Mouse (Mus musculus): ENCODE data around the gene Pitx2. TPM values are rescaled to one million over a fixed set of nuclear protein-coding genes. Genes with fewer than 3 reads are reported as not detected.

Pitx2 gene
- total and polyA plus RNA-seq, 3 experiments = 0.27 TPM; not detected in 2

DNA sequence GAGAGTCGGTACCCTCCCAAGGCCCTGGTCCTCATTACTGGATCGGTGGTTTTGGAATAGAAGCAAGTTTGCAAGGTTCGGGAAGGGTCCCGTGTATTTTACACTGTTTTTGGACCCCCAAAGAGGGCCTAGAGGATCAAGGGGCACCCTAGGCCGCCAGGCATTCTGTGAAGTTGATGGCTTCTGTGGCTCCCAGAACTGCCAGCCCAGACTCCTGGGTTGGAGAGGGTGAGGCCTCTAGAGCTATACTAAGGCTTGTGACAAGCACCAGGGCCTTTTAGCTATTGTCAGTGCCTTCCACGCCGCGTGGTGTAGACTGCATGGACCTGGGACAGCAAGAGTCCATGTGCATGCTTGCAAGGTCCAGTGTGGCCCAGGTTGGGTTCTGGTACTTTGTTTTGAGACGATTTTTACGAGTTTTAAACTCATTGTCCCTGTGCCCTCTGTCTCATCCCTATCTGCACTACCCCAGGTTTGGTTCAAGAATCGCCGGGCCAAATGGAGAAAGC is 18.2 kb downstream of the Pitx2 start:
- no peaks in the 10 kb centered on the region for H3K36me3 ChIP-seq (replicated peaks)
- ATAC-seq (ENCODE audit: extremely low read depth, insufficient number of reproducible peaks, low FRiP score, poor library complexity, severe bottlenecking) = no peak
- no peaks in the 10 kb centered on the region for H3K27me3 ChIP-seq (ENCODE audit: insufficient read depth, low read length)
- no peak overlapping the region; the same call in 1 of the 2 replicates for H3K4me3 ChIP-seq (ENCODE audit: low read depth, low read length)
- TF ChIP-seq TAL1 (conservative IDR thresholded peaks at IDR 0.05; ENCODE audit: low read depth, low read length) (no peak), CTCF (IDR thresholded peaks at IDR 0.05; ENCODE audit: low read depth, low read length) (no peak), POLR2AphosphoS5 (IDR thresholded peaks at IDR 0.05; ENCODE audit: insufficient replicate concordance, low read depth, low read length) (no peak), GATA1 (IDR thresholded peaks at IDR 0.05; ENCODE audit: borderline replicate concordance, low read length) (no peak), GATA2 (IDR thresholded peaks at IDR 0.05; ENCODE audit: borderline replicate concordance, low read depth, low read length) (no peak)
- DNase-seq (ENCODE audit: low spot score) = no peak
- H3K9me3 ChIP-seq (replicated peaks) = peaks cover 63% of the 10 kb centered on the region
- H3K4me1 ChIP-seq (ENCODE audit: insufficient read depth, low read depth, low read length) = no peaks in the 10 kb centered on the region

DNA sequence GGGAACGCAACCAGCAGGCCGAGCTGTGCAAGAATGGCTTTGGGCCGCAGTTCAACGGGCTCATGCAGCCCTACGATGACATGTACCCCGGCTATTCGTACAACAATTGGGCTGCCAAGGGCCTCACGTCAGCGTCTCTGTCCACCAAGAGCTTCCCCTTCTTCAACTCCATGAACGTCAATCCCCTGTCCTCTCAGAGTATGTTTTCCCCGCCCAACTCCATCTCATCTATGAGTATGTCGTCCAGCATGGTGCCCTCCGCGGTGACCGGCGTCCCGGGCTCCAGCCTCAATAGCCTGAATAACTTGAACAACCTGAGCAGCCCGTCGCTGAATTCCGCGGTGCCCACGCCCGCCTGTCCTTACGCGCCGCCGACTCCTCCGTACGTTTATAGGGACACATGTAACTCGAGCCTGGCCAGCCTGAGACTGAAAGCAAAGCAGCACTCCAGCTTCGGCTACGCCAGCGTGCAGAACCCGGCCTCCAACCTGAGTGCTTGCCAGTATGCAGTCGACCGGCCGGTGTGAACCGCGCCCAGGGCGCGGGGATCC is 18.8 kb downstream of the Pitx2 start:
- no peak for DNase-seq (ENCODE audit: low spot score)
- no peak for ATAC-seq (ENCODE audit: extremely low read depth, insufficient number of reproducible peaks, low FRiP score, poor library complexity, severe bottlenecking)
- Histone ChIP-seq H3K27me3 (ENCODE audit: insufficient read depth, low read length) (no peaks in the 10 kb centered on the region), H3K4me1 (ENCODE audit: insufficient read depth, low read depth, low read length) (no peaks in the 10 kb centered on the region), H3K9me3 (replicated peaks) (peaks cover 60% of the 10 kb centered on the region), H3K36me3 (replicated peaks) (no peaks in the 10 kb centered on the region), H3K4me3 (ENCODE audit: low read depth, low read length) (no peak overlapping the region; the same call in 1 of the 2 replicates)
- TF ChIP-seq POLR2AphosphoS5 (IDR thresholded peaks at IDR 0.05; ENCODE audit: insufficient replicate concordance, low read depth, low read length) (no peak), GATA2 (IDR thresholded peaks at IDR 0.05; ENCODE audit: borderline replicate concordance, low read depth, low read length) (no peak), TAL1 (conservative IDR thresholded peaks at IDR 0.05; ENCODE audit: low read depth, low read length) (no peak), CTCF (IDR thresholded peaks at IDR 0.05; ENCODE audit: low read depth, low read length) (no peak), GATA1 (IDR thresholded peaks at IDR 0.05; ENCODE audit: borderline replicate concordance, low read length) (no peak)

DNA sequence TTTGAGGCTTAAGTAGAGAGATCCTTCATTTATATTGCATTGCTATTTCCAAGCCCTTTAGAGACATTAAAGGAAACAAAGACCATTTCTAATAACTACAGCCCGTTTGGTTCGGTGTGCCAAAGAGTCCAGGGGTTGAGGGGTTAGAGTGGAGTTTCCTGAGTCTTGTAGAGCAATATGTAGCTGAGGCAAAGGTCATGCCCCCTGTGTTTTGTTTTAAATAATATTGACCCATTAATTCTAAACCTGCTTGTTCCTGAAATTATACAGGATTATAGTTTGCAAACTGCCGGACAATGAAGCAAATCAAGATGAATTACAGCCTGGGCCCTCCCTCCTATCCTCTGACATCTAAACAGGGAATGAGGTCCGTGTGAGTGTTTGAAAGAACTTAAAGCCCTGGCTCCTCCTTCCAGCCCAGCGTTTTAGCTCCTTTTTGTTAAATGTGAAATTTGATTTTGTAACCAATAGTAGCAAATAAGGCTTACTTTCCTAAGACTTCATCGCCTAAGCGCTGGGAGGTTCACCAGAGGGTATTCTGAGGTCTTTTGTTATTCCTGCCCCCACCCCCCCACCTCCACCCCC is 20.5 kb downstream of the Pitx2 start:
- TF ChIP-seq GATA2 (IDR thresholded peaks at IDR 0.05; ENCODE audit: borderline replicate concordance, low read depth, low read length) = no peak
- TF ChIP-seq GATA1 (IDR thresholded peaks at IDR 0.05; ENCODE audit: borderline replicate concordance, low read length) = no peak
- TF ChIP-seq CTCF (IDR thresholded peaks at IDR 0.05; ENCODE audit: low read depth, low read length) = no peak
- no peak for TF ChIP-seq POLR2AphosphoS5 (IDR thresholded peaks at IDR 0.05; ENCODE audit: insufficient replicate concordance, low read depth, low read length)
- TF ChIP-seq TAL1 (conservative IDR thresholded peaks at IDR 0.05; ENCODE audit: low read depth, low read length) = no peak
- no peak for DNase-seq (ENCODE audit: low spot score)
- Histone ChIP-seq H3K36me3 (replicated peaks) (no peaks in the 10 kb centered on the region), H3K27me3 (ENCODE audit: insufficient read depth, low read length) (no peaks in the 10 kb centered on the region), H3K9me3 (replicated peaks) (peaks cover 56% of the 10 kb centered on the region), H3K4me3 (ENCODE audit: low read depth, low read length) (no peak overlapping the region), H3K4me1 (ENCODE audit: insufficient read depth, low read depth, low read length) (no peaks in the 10 kb centered on the region)
- ATAC-seq (ENCODE audit: extremely low read depth, insufficient number of reproducible peaks, low FRiP score, poor library complexity, severe bottlenecking) = no peak

DNA sequence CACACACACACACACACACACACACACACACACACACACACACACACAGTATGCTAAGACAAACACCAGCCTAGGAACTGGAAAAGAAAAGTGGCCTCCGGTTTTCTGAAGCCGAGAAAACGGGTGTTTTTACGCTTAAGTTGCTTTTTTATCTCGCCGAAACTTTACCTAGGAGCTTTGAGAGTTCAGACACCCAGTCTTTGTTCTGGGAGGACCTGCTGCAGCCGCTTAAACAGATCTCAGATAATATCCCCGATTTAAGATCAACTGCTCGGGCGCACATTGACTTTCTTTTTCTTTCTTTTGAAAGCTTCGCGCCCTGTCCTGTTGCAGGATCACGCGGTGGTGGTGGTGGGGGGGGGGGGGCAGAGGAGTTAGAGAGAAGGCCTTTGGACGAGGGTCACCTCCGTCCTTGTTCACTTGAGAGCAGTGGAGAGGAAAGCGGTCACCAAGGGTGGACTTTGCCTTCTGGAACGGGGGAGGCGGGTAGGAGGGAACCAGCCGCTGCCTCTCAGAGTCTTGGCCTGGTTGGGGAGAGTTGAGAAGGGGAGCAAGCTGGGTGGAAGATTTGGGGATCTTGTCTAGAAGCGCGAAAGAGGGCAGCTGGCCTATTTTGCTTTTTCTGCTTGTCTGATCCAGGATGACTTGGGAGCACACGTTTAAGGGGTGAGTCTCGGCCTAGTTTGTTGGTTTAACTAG is 21.2 kb downstream of the Pitx2 start:
- Histone ChIP-seq H3K9me3 (replicated peaks) (peaks cover 55% of the 10 kb centered on the region), H3K4me1 (ENCODE audit: insufficient read depth, low read depth, low read length) (no peaks in the 10 kb centered on the region), H3K4me3 (ENCODE audit: low read depth, low read length) (no peak overlapping the region), H3K27me3 (ENCODE audit: insufficient read depth, low read length) (no peaks in the 10 kb centered on the region), H3K36me3 (replicated peaks) (no peaks in the 10 kb centered on the region)
- ATAC-seq (ENCODE audit: extremely low read depth, insufficient number of reproducible peaks, low FRiP score, poor library complexity, severe bottlenecking) = no peak
- no peak for TF ChIP-seq CTCF (IDR thresholded peaks at IDR 0.05; ENCODE audit: low read depth, low read length)
- no peak for TF ChIP-seq GATA2 (IDR thresholded peaks at IDR 0.05; ENCODE audit: borderline replicate concordance, low read depth, low read length)
- TF ChIP-seq POLR2AphosphoS5 (IDR thresholded peaks at IDR 0.05; ENCODE audit: insufficient replicate concordance, low read depth, low read length) = no peak
- TF ChIP-seq GATA1 (IDR thresholded peaks at IDR 0.05; ENCODE audit: borderline replicate concordance, low read length) = no peak
- TF ChIP-seq TAL1 (conservative IDR thresholded peaks at IDR 0.05; ENCODE audit: low read depth, low read length) = no peak
- DNase-seq (ENCODE audit: low spot score) = no peak

DNA sequence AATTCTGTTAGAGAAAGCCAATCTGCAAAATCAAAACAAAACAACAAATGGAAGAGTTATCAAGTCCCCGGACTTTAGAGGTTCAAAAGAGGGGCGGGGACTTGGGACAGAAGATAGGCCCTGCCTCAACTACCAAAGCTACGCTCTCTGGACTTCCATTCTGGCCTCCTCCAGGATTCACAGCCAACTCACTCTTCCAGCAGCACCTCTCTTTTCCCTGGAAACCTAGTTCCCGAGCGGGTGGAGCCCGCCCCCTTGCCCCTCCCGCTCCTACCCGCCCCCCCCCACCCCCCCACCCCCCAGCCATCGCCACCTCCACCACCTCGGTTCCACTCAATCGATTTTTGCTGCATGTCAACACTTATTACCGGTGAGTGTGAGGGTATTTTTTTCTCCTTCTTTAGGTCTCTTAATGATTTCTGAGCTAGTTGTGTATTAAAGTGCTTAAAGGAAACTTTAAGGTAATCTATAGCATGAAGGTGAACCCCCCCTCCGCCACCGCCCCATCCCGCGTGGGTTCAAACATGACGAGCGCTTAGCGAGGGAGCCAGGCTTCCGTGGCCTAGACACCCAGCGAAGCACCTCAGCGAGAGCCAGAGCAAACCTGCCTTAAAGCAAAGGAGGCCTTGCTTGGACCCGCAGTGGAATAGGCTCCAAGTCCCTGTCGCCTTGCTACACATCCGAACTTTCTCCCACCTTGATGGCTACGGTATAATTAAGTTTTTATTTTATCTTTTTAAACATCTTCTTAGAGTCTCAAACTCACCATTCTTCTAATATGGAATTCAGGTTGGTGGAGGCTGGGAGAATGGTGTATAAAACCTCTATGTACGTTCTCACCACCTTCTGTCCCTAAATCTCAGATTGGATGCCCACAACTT is 21.9 kb downstream of the Pitx2 start:
- Histone ChIP-seq H3K27me3 (ENCODE audit: insufficient read depth, low read length) (no peaks in the 10 kb centered on the region), H3K9me3 (replicated peaks) (peaks cover 58% of the 10 kb centered on the region), H3K36me3 (replicated peaks) (no peaks in the 10 kb centered on the region), H3K4me3 (ENCODE audit: low read depth, low read length) (no peak overlapping the region), H3K4me1 (ENCODE audit: insufficient read depth, low read depth, low read length) (no peaks in the 10 kb centered on the region)
- no peak for TF ChIP-seq TAL1 (conservative IDR thresholded peaks at IDR 0.05; ENCODE audit: low read depth, low read length)
- TF ChIP-seq CTCF (IDR thresholded peaks at IDR 0.05; ENCODE audit: low read depth, low read length) = no peak
- TF ChIP-seq POLR2AphosphoS5 (IDR thresholded peaks at IDR 0.05; ENCODE audit: insufficient replicate concordance, low read depth, low read length) = no peak
- no peak for TF ChIP-seq GATA1 (IDR thresholded peaks at IDR 0.05; ENCODE audit: borderline replicate concordance, low read length)
- no peak for TF ChIP-seq GATA2 (IDR thresholded peaks at IDR 0.05; ENCODE audit: borderline replicate concordance, low read depth, low read length)
- no peak for DNase-seq (ENCODE audit: low spot score)
- no peak for ATAC-seq (ENCODE audit: extremely low read depth, insufficient number of reproducible peaks, low FRiP score, poor library complexity, severe bottlenecking)

Measured in G1E (cell line).